Mouse (Mus musculus) testis, postnatal 14 days (tissue): ENCODE results near the gene Mfsd4b5.
"Not testable (repeated sequence)": the region's sequence is repeated elsewhere in the genome, so short reads cannot be mapped to it uniquely, and the experiment has no call there.

Source experiments
- DNase-seq: peaks from one replicate; pipeline ENCODE4 v3.0.0; 2021; ENCODE audit warnings: low spot score

The Mfsd4b5 gene

GRCm38 (mm10) chr10:39986466-39986865 lies at the start of gene Mfsd4b5:
TSS of gene Mfsd4b5 (minus strand) at chr10:39986646.
- no peak for DNase-seq

GRCm38 (mm10) chr10:40034956-40035355 lies 48.5 kb upstream of the Mfsd4b5 start:
- DNase-seq = no peak

- DNase-seq = no peak
Measured at GRCm38 (mm10) chr10:40032897-40033296, 46.5 kb upstream of the Mfsd4b5 start.

- DNase-seq = no peak
Measured at GRCm38 (mm10) chr10:40030716-40031115, 44.3 kb upstream of the Mfsd4b5 start.

- DNase-seq = no peak
Measured at GRCm38 (mm10) chr10:40029610-40030009, 43.2 kb upstream of the Mfsd4b5 start.

GRCm38 (mm10) chr10:40028091-40028490 lies 41.6 kb upstream of the Mfsd4b5 start:
- DNase-seq = no peak

- DNase-seq = no peak
Measured at GRCm38 (mm10) chr10:40026546-40026945, 40.1 kb upstream of the Mfsd4b5 start.

GRCm38 (mm10) chr10:40025560-40025959 lies 39.1 kb upstream of the Mfsd4b5 start:
- no peak for DNase-seq

- DNase-seq = peak; percentile 84
Measured at GRCm38 (mm10) chr10:40024554-40025428, 38.3 kb upstream of the Mfsd4b5 start, which contains the start of gene Mfsd4b1. TSS of gene Mfsd4b1 (minus strand) at chr10:40025268.

GRCm38 (mm10) chr10:40020401-40020800 lies 34.0 kb upstream of the Mfsd4b5 start:
- no peak for DNase-seq

- no peak for DNase-seq
Measured at GRCm38 (mm10) chr10:40019492-40019891, 33.0 kb upstream of the Mfsd4b5 start.

- no peak for DNase-seq
Measured at GRCm38 (mm10) chr10:40018261-40018860, 31.9 kb upstream of the Mfsd4b5 start.

- no peak for DNase-seq
Measured at GRCm38 (mm10) chr10:40009591-40009990, 23.1 kb upstream of the Mfsd4b5 start.

- DNase-seq = not testable (repeated sequence)
Measured at GRCm38 (mm10) chr10:40008847-40009246, 22.4 kb upstream of the Mfsd4b5 start.

GRCm38 (mm10) chr10:40007953-40008352 lies 21.5 kb upstream of the Mfsd4b5 start:
- no peak for DNase-seq

- no peak for DNase-seq
Measured at GRCm38 (mm10) chr10:40006963-40007362, 20.5 kb upstream of the Mfsd4b5 start.

- DNase-seq = no peak
Measured at GRCm38 (mm10) chr10:40000746-40001145, 14.3 kb upstream of the Mfsd4b5 start.

- no peak for DNase-seq
Measured at GRCm38 (mm10) chr10:39991155-39991554, 4.7 kb upstream of the Mfsd4b5 start.

GRCm38 (mm10) chr10:39982604-39983003 lies 3.8 kb downstream of the Mfsd4b5 start:
- no peak for DNase-seq

- DNase-seq = no peak
Measured at GRCm38 (mm10) chr10:39978231-39978630, 8.2 kb downstream of the Mfsd4b5 start.

- no peak for DNase-seq
Measured at GRCm38 (mm10) chr10:39977346-39977745, 9.1 kb downstream of the Mfsd4b5 start.

GRCm38 (mm10) chr10:39975771-39976170 lies 10.7 kb downstream of the Mfsd4b5 start:
- no peak for DNase-seq

GRCm38 (mm10) chr10:39974982-39975381 lies 11.5 kb downstream of the Mfsd4b5 start:
- no peak for DNase-seq
